Mouse (Mus musculus): ENCODE measurements around the gene Snx30.

DNA sequence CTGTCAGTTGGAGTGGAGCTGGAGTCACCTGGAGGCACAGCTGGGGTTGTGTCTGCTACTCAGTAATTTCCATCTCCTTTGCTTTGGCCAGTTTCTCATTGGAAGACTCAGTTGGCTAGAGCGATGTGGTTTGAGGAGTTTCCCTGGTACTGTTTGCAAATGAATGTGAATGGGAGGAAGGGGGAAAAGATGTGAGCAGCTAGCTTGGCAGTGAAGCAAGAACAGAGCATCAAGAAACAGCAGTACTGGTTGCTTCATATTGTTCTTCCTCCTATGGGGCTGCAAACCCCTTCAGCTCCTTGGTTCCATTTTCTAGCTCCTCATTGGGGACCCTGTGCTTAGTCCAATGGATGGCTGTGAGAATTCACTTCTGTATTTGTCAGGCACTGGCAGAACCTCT is 56.7 kb downstream of the Snx30 start:
- TF ChIP-seq CTCF (IDR thresholded peaks at IDR 0.05; ENCODE audit: low read depth) (no peak), EP300 (IDR thresholded peaks at IDR 0.05; ENCODE audit: low read depth) (no peak)

All from liver, postnatal 0 days (tissue).